Mouse (Mus musculus) brown adipose tissue, adult 24 weeks (tissue): ENCODE results near the gene E130311K13Rik. TPM values are rescaled to one million over a fixed set of nuclear protein-coding genes. Genes with fewer than 3 reads are reported as not detected.

Source experiments
- polyA plus RNA-seq: library from polyadenylated mRNA; stranded (reverse); fragments of >200 nt; gene quantifications from 2 replicates; pipeline ENCODE4 v1.2.4, GENCODE M21; 2012; ENCODE audit not compliant: missing spikeins, insufficient read depth, insufficient read length

Gene E130311K13Rik
- polyA plus RNA-seq, 1 experiment, result 13.0 TPM

Other genes with a start within 250 kb of the E130311K13Rik start
- not detected in 2 replicates for gene Plch1, start 30.0 kb downstream of the E130311K13Rik start, polyA plus RNA-seq
- gene Slc33a1, start 35.3 kb upstream of the E130311K13Rik start, polyA plus RNA-seq, result 20.0 and 31.7 TPM in 2 replicates
- gene Gmps, start 46.6 kb upstream of the E130311K13Rik start, polyA plus RNA-seq, result 20.2 and 20.5 TPM in 2 replicates
- gene Vmn2r1, start 152.1 kb upstream of the E130311K13Rik start, polyA plus RNA-seq, result 0.16 TPM in 1 of 2 replicates, not detected in the other
- gene Vmn2r2, start 212.5 kb upstream of the E130311K13Rik start, polyA plus RNA-seq, result not detected in 2 replicates